Mouse (Mus musculus): ENCODE measurements around the gene Pmvk. TPM values are rescaled to one million over a fixed set of nuclear protein-coding genes. Genes with fewer than 3 reads are reported as not detected.

Gene Pmvk
- polyA plus RNA-seq, 1 experiment from 2014 or later: 50.5 TPM

DNA sequence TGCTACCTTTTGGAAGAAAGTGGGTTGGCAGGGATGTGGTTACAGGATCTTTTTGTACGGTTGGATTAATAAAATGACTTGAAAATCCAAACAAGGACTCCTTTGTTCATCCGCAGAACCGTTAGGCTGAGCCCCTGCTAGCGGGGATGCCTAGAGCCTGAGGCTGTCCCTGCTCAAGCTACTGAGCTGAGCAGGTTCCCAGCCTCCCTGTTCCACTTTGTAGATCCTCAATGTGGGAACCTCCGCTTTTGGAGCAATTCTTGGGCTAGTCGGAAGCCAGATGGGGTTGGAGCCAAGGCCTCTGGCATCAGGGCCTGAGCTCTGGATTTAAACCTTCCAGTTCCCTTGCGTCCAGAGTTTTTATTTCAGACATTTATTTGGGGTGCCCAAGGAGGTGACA lies 19.3 kb upstream of the Pmvk start:
- no peak overlapping the region for H3K4me3 ChIP-seq (ENCODE audit: low read depth, low read length)
- H3K27me3 ChIP-seq (ENCODE audit: control insufficient read depth, insufficient read depth, low read length): no peaks in the 10 kb centered on the region
- H3K4me2 ChIP-seq (replicated peaks; ENCODE audit: low read depth, low read length): no peak overlapping the region
- H3K9me3 ChIP-seq (ENCODE audit: control insufficient read depth, low read depth, low read length): no peaks in the 10 kb centered on the region
- H3K9ac ChIP-seq (replicated peaks; ENCODE audit: low read depth, low read length): no peak overlapping the region
- 73% methylated on average over 7 of the region's 7 CpGs for WGBS
- no peak overlapping the region for H3K27ac ChIP-seq (ENCODE audit: low read length)
- H3K36me3 ChIP-seq (ENCODE audit: control insufficient read depth, insufficient read depth, low read length): peaks cover 24% of the 10 kb centered on the region; the same call in 1 of the 2 replicates
- no peak for ATAC-seq (ENCODE audit: insufficient number of reproducible peaks, insufficient read depth, low FRiP score, low read depth)
- peaks cover 11% of the 10 kb centered on the region for H3K4me1 ChIP-seq (ENCODE audit: control insufficient read depth, insufficient read depth, low read length)

DNA sequence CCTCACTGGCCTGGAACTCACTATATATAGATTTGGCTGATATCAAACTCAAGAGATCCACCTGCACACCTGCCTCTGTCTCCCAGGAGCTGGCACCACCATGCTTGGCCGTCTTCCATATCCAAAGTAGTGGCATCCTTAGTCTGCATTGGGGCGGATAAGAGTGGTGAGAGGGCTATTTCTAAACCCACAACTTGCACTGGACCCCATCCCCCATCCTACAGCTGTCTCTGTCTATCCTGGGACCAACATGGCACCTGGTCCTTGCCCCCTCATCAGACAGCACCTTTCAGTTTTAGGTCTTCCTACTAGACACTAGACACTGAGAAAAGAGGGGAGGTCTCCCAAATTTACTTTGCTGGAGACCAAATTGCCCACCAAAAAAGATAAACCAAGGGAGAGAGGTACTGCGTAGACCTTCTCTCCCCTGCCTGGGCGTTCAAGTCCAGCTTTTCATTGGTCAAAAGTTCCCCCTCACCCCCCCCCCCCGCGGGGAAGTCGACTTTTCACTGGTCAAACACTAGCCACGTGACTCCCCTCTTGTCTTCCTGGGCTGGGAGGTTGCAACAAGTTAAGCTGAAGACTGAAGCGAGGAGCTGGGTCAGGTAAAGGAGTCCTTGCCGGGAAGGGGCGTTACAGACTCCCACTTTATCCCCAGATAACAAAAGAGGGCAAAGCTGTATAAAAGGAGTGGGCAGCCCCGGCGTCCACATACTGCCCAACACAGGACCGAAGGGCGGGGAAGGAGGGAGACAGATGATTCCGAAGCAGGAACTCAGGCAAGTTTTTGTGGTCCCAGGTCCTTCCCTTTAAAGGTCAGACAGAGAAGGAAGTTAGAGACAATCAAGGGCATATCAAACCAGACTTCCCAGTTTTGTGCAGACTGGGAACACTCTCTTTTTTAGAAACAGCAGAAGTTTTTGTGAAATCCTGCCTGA lies 17.9 kb upstream of the Pmvk start, which contains the start of gene Pbxip1:
TSS of gene Pbxip1 (plus strand) at position 531 of the 938 bp plus-strand sequence.
- peak within 1 kb of the TSS; percentile 55 for H3K4me2 ChIP-seq (replicated peaks; ENCODE audit: low read depth, low read length)
- ATAC-seq (ENCODE audit: insufficient number of reproducible peaks, insufficient read depth, low FRiP score, low read depth): peak; percentile 86
- H3K4me1 ChIP-seq (ENCODE audit: control insufficient read depth, insufficient read depth, low read length): peaks cover 6% of the 10 kb centered on the region
- WGBS: 5% methylated on average over 16 of the region's 16 CpGs
- H3K4me3 ChIP-seq (ENCODE audit: low read depth, low read length): peak within 1 kb of the TSS; percentile 43
- H3K9ac ChIP-seq (replicated peaks; ENCODE audit: low read depth, low read length): peak within 1 kb of the TSS; percentile 37
- H3K27me3 ChIP-seq (ENCODE audit: control insufficient read depth, insufficient read depth, low read length): no peaks in the 10 kb centered on the region
- no peaks in the 10 kb centered on the region for H3K9me3 ChIP-seq (ENCODE audit: control insufficient read depth, low read depth, low read length)
- peak within 1 kb of the TSS; percentile 59; the same call in 1 of the 2 replicates for H3K27ac ChIP-seq (ENCODE audit: low read length)
- peaks cover 24% of the 10 kb centered on the region; the same call in 1 of the 2 replicates for H3K36me3 ChIP-seq (ENCODE audit: control insufficient read depth, insufficient read depth, low read length)

GRCm38 (mm10) chr3:89437269-89437668 lies 17.1 kb upstream of the Pmvk start:
- peak; percentile 33; the same call in 1 of the 2 replicates for ATAC-seq (ENCODE audit: insufficient number of reproducible peaks, insufficient read depth, low FRiP score, low read depth)
- H3K9me3 ChIP-seq (ENCODE audit: control insufficient read depth, low read depth, low read length): no peaks in the 10 kb centered on the region
- H3K4me1 ChIP-seq (ENCODE audit: control insufficient read depth, insufficient read depth, low read length): 0 out of 2 replicates have a peak, but pooled peaks cover 5% of the 10 kb centered on the region
- H3K27me3 ChIP-seq (ENCODE audit: control insufficient read depth, insufficient read depth, low read length): no peaks in the 10 kb centered on the region
- 29% methylated on average over 5 of the region's 5 CpGs for WGBS
- peak overlapping the region; percentile 37 for H3K9ac ChIP-seq (replicated peaks; ENCODE audit: low read depth, low read length)
- peak overlapping the region; percentile 55 for H3K4me2 ChIP-seq (replicated peaks; ENCODE audit: low read depth, low read length)
- H3K36me3 ChIP-seq (ENCODE audit: control insufficient read depth, insufficient read depth, low read length): peaks cover 20% of the 10 kb centered on the region; the same call in 1 of the 2 replicates
- H3K27ac ChIP-seq (ENCODE audit: low read length): peak overlapping the region; percentile 59; the same call in 1 of the 2 replicates
- H3K4me3 ChIP-seq (ENCODE audit: low read depth, low read length): peak overlapping the region; percentile 43

GRCm38 (mm10) chr3:89440691-89441090 lies 13.7 kb upstream of the Pmvk start:
- H3K9ac ChIP-seq (replicated peaks; ENCODE audit: low read depth, low read length): no peak overlapping the region
- no peak overlapping the region for H3K4me2 ChIP-seq (replicated peaks; ENCODE audit: low read depth, low read length)
- H3K27ac ChIP-seq (ENCODE audit: low read length): no peak overlapping the region
- no peak overlapping the region for H3K4me3 ChIP-seq (ENCODE audit: low read depth, low read length)
- WGBS: 96% methylated on average over 2 of the region's 2 CpGs
- H3K36me3 ChIP-seq (ENCODE audit: control insufficient read depth, insufficient read depth, low read length): no peaks in the 10 kb centered on the region; the same call in 1 of the 2 replicates
- no peaks in the 10 kb centered on the region for H3K27me3 ChIP-seq (ENCODE audit: control insufficient read depth, insufficient read depth, low read length)
- 0 out of 2 replicates have a peak, but pooled peaks cover 5% of the 10 kb centered on the region for H3K4me1 ChIP-seq (ENCODE audit: control insufficient read depth, insufficient read depth, low read length)
- ATAC-seq (ENCODE audit: insufficient number of reproducible peaks, insufficient read depth, low FRiP score, low read depth): no peak
- no peaks in the 10 kb centered on the region for H3K9me3 ChIP-seq (ENCODE audit: control insufficient read depth, low read depth, low read length)

GRCm38 (mm10) chr3:89448720-89449537 lies 5.4 kb upstream of the Pmvk start:
- Histone ChIP-seq H3K27me3 (ENCODE audit: control insufficient read depth, insufficient read depth, low read length) (no peaks in the 10 kb centered on the region), H3K4me3 (ENCODE audit: low read depth, low read length) (no peak overlapping the region), H3K4me1 (ENCODE audit: control insufficient read depth, insufficient read depth, low read length) (peaks cover 3% of the 10 kb centered on the region; the same call in 1 of the 2 replicates), H3K36me3 (ENCODE audit: control insufficient read depth, insufficient read depth, low read length) (peaks cover 14% of the 10 kb centered on the region; the same call in 1 of the 2 replicates), H3K9me3 (ENCODE audit: control insufficient read depth, low read depth, low read length) (no peaks in the 10 kb centered on the region), H3K27ac (ENCODE audit: low read length) (no peak overlapping the region), H3K4me2 (replicated peaks; ENCODE audit: low read depth, low read length) (no peak overlapping the region), H3K9ac (replicated peaks; ENCODE audit: low read depth, low read length) (no peak overlapping the region)
- ATAC-seq (ENCODE audit: insufficient number of reproducible peaks, insufficient read depth, low FRiP score, low read depth): peak; percentile 57; the same call in 1 of the 2 replicates
- WGBS: 64% methylated on average over 13 of the region's 13 CpGs

GRCm38 (mm10) chr3:89449541-89449940 lies 4.8 kb upstream of the Pmvk start:
- Histone ChIP-seq H3K4me1 (ENCODE audit: control insufficient read depth, insufficient read depth, low read length) (peaks cover 3% of the 10 kb centered on the region; the same call in 1 of the 2 replicates), H3K27me3 (ENCODE audit: control insufficient read depth, insufficient read depth, low read length) (no peaks in the 10 kb centered on the region), H3K9me3 (ENCODE audit: control insufficient read depth, low read depth, low read length) (no peaks in the 10 kb centered on the region), H3K9ac (replicated peaks; ENCODE audit: low read depth, low read length) (no peak overlapping the region), H3K36me3 (ENCODE audit: control insufficient read depth, insufficient read depth, low read length) (peaks cover 14% of the 10 kb centered on the region; the same call in 1 of the 2 replicates), H3K4me3 (ENCODE audit: low read depth, low read length) (no peak overlapping the region), H3K4me2 (replicated peaks; ENCODE audit: low read depth, low read length) (no peak overlapping the region), H3K27ac (ENCODE audit: low read length) (no peak overlapping the region)
- peak; percentile 33; the same call in 1 of the 2 replicates for ATAC-seq (ENCODE audit: insufficient number of reproducible peaks, insufficient read depth, low FRiP score, low read depth)
- WGBS: 45% methylated on average over 7 of the region's 7 CpGs

GRCm38 (mm10) chr3:89451916-89452315 lies 2.4 kb upstream of the Pmvk start:
- no peak overlapping the region for H3K9ac ChIP-seq (replicated peaks; ENCODE audit: low read depth, low read length)
- ATAC-seq (ENCODE audit: insufficient number of reproducible peaks, insufficient read depth, low FRiP score, low read depth): no peak
- H3K4me3 ChIP-seq (ENCODE audit: low read depth, low read length): no peak overlapping the region
- 80% methylated on average over 1 of the region's 1 CpGs for WGBS
- peaks cover 5% of the 10 kb centered on the region; the same call in 1 of the 2 replicates for H3K36me3 ChIP-seq (ENCODE audit: control insufficient read depth, insufficient read depth, low read length)
- H3K27ac ChIP-seq (ENCODE audit: low read length): no peak overlapping the region
- no peaks in the 10 kb centered on the region for H3K9me3 ChIP-seq (ENCODE audit: control insufficient read depth, low read depth, low read length)
- H3K4me2 ChIP-seq (replicated peaks; ENCODE audit: low read depth, low read length): no peak overlapping the region
- H3K4me1 ChIP-seq (ENCODE audit: control insufficient read depth, insufficient read depth, low read length): peaks cover 3% of the 10 kb centered on the region; the same call in 1 of the 2 replicates
- no peaks in the 10 kb centered on the region for H3K27me3 ChIP-seq (ENCODE audit: control insufficient read depth, insufficient read depth, low read length)

- Histone ChIP-seq H3K9me3 (ENCODE audit: control insufficient read depth, low read depth, low read length) (no peaks in the 10 kb centered on the region), H3K36me3 (ENCODE audit: control insufficient read depth, insufficient read depth, low read length) (no peaks in the 10 kb centered on the region), H3K27ac (ENCODE audit: low read length) (no peak overlapping the region), H3K4me1 (ENCODE audit: control insufficient read depth, insufficient read depth, low read length) (no peaks in the 10 kb centered on the region), H3K4me2 (replicated peaks; ENCODE audit: low read depth, low read length) (no peak overlapping the region), H3K27me3 (ENCODE audit: control insufficient read depth, insufficient read depth, low read length) (no peaks in the 10 kb centered on the region), H3K9ac (replicated peaks; ENCODE audit: low read depth, low read length) (no peak overlapping the region), H3K4me3 (ENCODE audit: low read depth, low read length) (no peak overlapping the region)
- 54% methylated on average over 1 of the region's 1 CpGs for WGBS
- ATAC-seq (ENCODE audit: insufficient number of reproducible peaks, insufficient read depth, low FRiP score, low read depth): no peak
These were observed 1.5 kb downstream of the Pmvk start for GRCm38 (mm10) chr3:89455786-89456285.
